Mouse (Mus musculus) cerebellum, adult 2 months (tissue): ENCODE measurements around the gene Sf3b3. TPM values are rescaled to one million over a fixed set of nuclear protein-coding genes. Genes with fewer than 3 reads are reported as not detected.
"Not testable (repeated sequence)": the region's sequence is repeated elsewhere in the genome, so short reads cannot be mapped to it uniquely, and the experiment has no call there.

ENCODE experiments used
- DNase-seq, 2 experiments: peaks; one replicate each; pipeline ENCODE4 v3.0.0; 2021
- H3K27ac ChIP-seq: fragments of 200-500 bp; 2 replicates; pipeline ENCODE4 v1.5.1; 2012; ENCODE audit warnings: low read length, control low read depth, inconsistent platforms; ENCODE audit not compliant: insufficient read depth
- H3K27me3 ChIP-seq: fragments of 200-500 bp; 2 replicates; pipeline ENCODE4 v1.6.1; 2012; ENCODE audit warnings: inconsistent platforms, mild to moderate bottlenecking, low read length, moderate library complexity; ENCODE audit not compliant: control insufficient read depth, insufficient read depth
- H3K4me1 ChIP-seq: fragments of 200-500 bp; 2 replicates; pipeline ENCODE4 v1.6.1; 2011; ENCODE audit warnings: low read length; ENCODE audit not compliant: control insufficient read depth, insufficient read depth
- H3K4me3 ChIP-seq: fragments of 200-500 bp; replicated peaks from 2 replicates; pipeline ENCODE3; 2011; ENCODE audit warnings: mild to moderate bottlenecking, low read depth, low read length, control low read depth; ENCODE audit not compliant: insufficient read depth
- CTCF ChIP-seq: fragments of 200-500 bp; IDR thresholded peaks from 2 replicates; pipeline ENCODE4 v1.5.1; 2011; ENCODE audit warnings: low read depth, mild to moderate bottlenecking, control low read depth, low read length, moderate library complexity, borderline replicate concordance; ENCODE audit not compliant: insufficient read depth
- POLR2A ChIP-seq: fragments of 200-500 bp; IDR thresholded peaks from 2 replicates; pipeline ENCODE4 v1.6.1; 2011; ENCODE audit warnings: low read length, control low read depth, borderline replicate concordance; ENCODE audit not compliant: insufficient read depth
- WGBS: fragments of 180-500 bp; shearing (Covaris S2); methylation state at CpG from one replicate; pipeline ENCODE4 v1.1.7; 2018; 5-methylcytosine and 5-hydroxymethylcytosine counted together
- polyA plus RNA-seq: library from polyadenylated mRNA; depleted of rRNA; stranded (reverse); fragments of >200 nt; gene quantifications from 2 replicates; pipeline ENCODE4 v1.2.3, GENCODE M21; 2012

The Sf3b3 gene
- polyA plus RNA-seq, 1 experiment = 44.5 TPM

- Histone ChIP-seq H3K4me1 (no peaks in the 10 kb centered on the region), H3K27ac (no peak overlapping the region), H3K4me3 (no peak overlapping the region), H3K27me3 (no peaks in the 10 kb centered on the region)
- peak; percentile 34 to 40 for DNase-seq
- peak; percentile 75; the same call in 1 of the 2 replicates for TF ChIP-seq CTCF
- TF ChIP-seq POLR2A = no peak
- 66% methylated on average over 7 of the region's 7 CpGs for WGBS
Measured at GRCm38 (mm10) chr8:110859651-110860501, 13.3 kb upstream of the Sf3b3 start.

GRCm38 (mm10) chr8:110856760-110857461 is 10.3 kb upstream of the Sf3b3 start:
- WGBS = 77% methylated on average over 5 of the region's 5 CpGs
- no peak for DNase-seq
- no peaks in the 10 kb centered on the region for H3K27me3 ChIP-seq
- H3K27ac ChIP-seq = no peak overlapping the region
- no peak overlapping the region for H3K4me3 ChIP-seq
- no peaks in the 10 kb centered on the region for H3K4me1 ChIP-seq
- 0 out of 2 replicates have a peak, but pooled peaks have one; percentile 6 for TF ChIP-seq CTCF
- TF ChIP-seq POLR2A = no peak

DNA sequence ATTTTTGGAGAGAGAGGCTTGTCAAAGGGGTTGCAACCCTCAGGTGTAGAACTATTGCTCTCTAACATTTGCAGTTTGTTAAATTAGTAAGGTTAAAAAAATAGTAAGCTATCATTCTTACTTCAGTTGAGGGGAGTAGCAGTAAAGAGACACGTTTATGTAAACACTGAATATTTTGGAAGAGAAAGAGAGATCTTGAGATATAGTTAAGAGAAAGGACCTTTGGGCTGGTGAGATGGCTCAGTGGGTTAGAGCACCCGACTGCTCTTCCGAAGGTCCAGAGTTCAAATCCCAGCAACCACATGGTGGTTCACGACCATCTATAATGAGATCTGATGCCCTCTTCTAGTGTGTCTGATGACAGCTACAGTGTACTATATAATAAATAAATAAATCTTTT is 9.5 kb upstream of the Sf3b3 start:
- H3K4me3 ChIP-seq, H3K4me1 ChIP-seq: not testable (repeated sequence)
- WGBS = 86% methylated on average over 4 of the region's 4 CpGs

GRCm38 (mm10) chr8:110851186-110851585 is 4.6 kb upstream of the Sf3b3 start:
- no peak overlapping the region for H3K27ac ChIP-seq
- H3K4me3 ChIP-seq = no peak overlapping the region
- no peaks in the 10 kb centered on the region for H3K27me3 ChIP-seq
- no peaks in the 10 kb centered on the region for H3K4me1 ChIP-seq
- WGBS = 95% methylated on average over 10 of the region's 10 CpGs
- DNase-seq = no peak
- TF ChIP-seq CTCF (no peak), POLR2A (no peak)

More for the DNA sequence above, 9.5 kb upstream of the Sf3b3 start:
- not testable (repeated sequence) for H3K27me3 ChIP-seq, DNase-seq, H3K27ac ChIP-seq

DNA sequence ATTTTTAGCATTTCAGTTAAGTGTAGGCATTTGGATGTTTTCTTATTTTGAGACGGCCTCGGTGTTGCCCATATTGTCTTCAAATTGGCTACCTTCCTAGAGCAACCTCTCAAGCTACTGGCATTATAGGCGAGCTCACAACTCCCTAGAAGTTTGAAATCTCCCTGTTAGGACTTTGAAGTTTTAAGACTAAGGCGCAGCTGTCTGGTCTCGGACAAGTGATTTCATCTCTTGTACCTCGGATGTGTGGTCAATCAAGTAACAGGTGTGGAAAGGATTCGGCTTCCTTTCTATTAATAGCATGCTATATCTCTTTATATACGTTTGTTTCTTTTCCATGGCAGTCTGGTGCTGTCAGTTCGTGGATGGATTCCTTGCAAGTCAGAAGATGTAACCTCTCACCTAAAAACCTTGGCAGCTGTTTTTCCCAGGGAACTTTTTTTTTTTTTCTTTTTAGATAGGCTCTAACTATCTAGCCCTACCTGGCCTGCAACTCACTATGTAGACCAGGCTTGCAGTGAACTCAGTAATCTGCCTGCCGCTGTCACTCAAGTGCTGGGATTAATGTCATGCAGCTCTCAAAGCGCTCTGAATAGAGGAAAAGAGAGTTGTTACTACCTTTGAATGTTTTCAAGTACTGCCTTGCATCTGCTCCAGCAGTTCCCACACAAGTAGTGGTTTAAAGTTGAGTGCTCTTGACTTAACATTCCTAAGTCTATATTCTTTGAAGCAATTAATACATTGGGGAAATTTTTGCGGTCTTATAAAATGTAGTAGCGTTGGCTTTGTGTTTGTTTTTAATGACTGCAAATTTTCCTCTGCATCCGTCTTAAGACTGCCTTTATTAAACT is 1.3 kb upstream of the Sf3b3 start:
- Histone ChIP-seq H3K27ac (no peak overlapping the region), H3K4me3 (peak overlapping the region; percentile 8), H3K27me3 (no peaks in the 10 kb centered on the region), H3K4me1 (peaks cover 3% of the 10 kb centered on the region; the same call in 1 of the 2 replicates)
- 55% methylated on average over 14 of the region's 14 CpGs for WGBS
- TF ChIP-seq POLR2A = no peak
- no peak for TF ChIP-seq CTCF
- peak in 1 of 2 experiments; percentile 6 for DNase-seq

GRCm38 (mm10) chr8:110847171-110847549 is 573 bp upstream of the Sf3b3 start:
- no peaks in the 10 kb centered on the region for H3K27me3 ChIP-seq
- H3K4me3 ChIP-seq = peak overlapping the region; percentile 98
- WGBS = under 1% methylated on average over 13 of the region's 13 CpGs
- H3K4me1 ChIP-seq = peaks cover 3% of the 10 kb centered on the region; the same call in 1 of the 2 replicates
- TF ChIP-seq POLR2A (no peak), CTCF (no peak; the same call in 1 of the 2 replicates)
- DNase-seq = no peak
- H3K27ac ChIP-seq = peak overlapping the region; percentile 92

GRCm38 (mm10) chr8:110845821-110846404 is 674 bp downstream of the Sf3b3 start:
- WGBS = 3% methylated on average over 17 of the region's 17 CpGs
- Histone ChIP-seq H3K4me1 (peaks cover 3% of the 10 kb centered on the region; the same call in 1 of the 2 replicates), H3K27ac (0 out of 2 replicates have a peak overlapping the region, but pooled peaks have one; percentile 92), H3K27me3 (no peaks in the 10 kb centered on the region), H3K4me3 (peak overlapping the region; percentile 98)
- DNase-seq = no peak
- no peak for TF ChIP-seq CTCF
- TF ChIP-seq POLR2A = no peak
